Mouse (Mus musculus): ENCODE results near the gene Gsn. TPM values are rescaled to one million over a fixed set of nuclear protein-coding genes. Genes with fewer than 3 reads are reported as not detected.

Gene Gsn
- total RNA-seq, 2 experiments from 2014 or later = 526 to 574 TPM

- no peak for DNase-seq (ENCODE audit: low spot score)
These were observed 3.4 kb upstream of the Gsn start for GRCm38 (mm10) chr2:35252733-35253132.

GRCm38 (mm10) chr2:35253751-35254150 is 2.4 kb upstream of the Gsn start:
- no peak for DNase-seq (ENCODE audit: low spot score)

- DNase-seq (ENCODE audit: low spot score) = no peak
These were observed 1.2 kb upstream of the Gsn start for GRCm38 (mm10) chr2:35255004-35255403.

GRCm38 (mm10) chr2:35255462-35255861 is 718 bp upstream of the Gsn start:
- no peak for DNase-seq (ENCODE audit: low spot score)

GRCm38 (mm10) chr2:35256932-35257331 is 752 bp downstream of the Gsn start:
- no peak for DNase-seq (ENCODE audit: low spot score)

- DNase-seq (ENCODE audit: low spot score) = no peak
These were observed 1.7 kb downstream of the Gsn start for GRCm38 (mm10) chr2:35257886-35258285.

DNA sequence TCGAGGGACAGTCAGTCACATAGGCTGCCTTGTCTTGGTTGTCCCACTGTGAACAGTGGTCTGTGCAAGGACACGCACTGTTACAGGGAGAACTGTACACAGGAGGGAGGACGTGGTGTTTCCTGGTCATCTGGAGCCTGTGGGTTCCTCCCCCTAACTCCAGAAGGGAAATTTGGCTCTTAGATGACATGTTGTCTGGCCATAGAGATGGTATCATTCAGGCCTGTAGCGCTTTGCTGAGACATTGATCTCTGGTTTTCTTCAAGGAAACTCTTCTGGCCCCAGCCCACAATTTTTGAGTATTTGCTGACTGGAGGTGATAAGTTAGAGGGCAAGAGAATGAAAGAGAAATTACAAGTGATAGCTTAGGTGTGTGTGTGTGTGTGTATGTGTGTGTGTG is 2.4 kb downstream of the Gsn start:
- DNase-seq (ENCODE audit: low spot score) = no peak

- DNase-seq (ENCODE audit: low spot score) = no peak
These were observed 3.3 kb downstream of the Gsn start for GRCm38 (mm10) chr2:35259338-35260080.

DNA sequence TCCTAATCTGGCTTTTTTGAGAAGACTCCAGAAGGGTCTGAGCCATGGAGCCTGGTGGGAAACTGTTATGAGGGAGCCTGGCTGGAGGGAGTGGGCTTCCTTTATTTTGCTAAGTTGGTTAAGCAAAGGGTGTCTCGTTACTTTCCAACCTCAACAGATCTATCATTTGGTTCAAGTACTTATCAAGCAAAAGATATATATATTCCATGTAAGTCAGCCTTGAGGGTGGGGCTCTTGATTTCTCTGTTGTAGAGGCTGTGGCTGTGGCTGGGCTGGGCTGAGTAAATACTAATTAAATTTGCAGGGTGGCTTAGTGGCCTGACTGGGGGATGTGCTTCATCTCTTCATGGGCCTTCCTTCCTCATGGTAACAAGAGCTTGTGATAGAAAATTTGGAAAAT is 4.1 kb downstream of the Gsn start:
- DNase-seq (ENCODE audit: low spot score) = no peak

DNA sequence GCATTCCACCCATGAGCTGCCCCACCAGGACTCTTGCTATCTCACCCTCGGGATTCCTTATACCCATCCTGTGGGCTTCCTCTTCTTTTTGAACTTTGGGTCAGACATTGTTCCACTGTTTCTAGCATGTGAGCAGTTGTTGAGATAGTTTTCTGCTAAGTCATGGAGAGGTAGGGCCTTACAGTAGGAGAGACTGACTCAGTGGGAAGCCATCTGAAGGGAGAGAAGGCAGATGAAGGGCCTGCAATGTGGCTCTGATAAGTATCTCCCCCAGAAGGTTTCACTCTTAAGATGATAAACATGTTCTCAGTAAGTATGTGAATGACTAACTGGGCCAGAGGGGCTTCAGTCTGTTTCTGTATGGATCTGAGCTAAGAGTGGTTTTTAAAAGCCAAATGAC is 7.9 kb downstream of the Gsn start:
- no peak for DNase-seq (ENCODE audit: low spot score)

DNA sequence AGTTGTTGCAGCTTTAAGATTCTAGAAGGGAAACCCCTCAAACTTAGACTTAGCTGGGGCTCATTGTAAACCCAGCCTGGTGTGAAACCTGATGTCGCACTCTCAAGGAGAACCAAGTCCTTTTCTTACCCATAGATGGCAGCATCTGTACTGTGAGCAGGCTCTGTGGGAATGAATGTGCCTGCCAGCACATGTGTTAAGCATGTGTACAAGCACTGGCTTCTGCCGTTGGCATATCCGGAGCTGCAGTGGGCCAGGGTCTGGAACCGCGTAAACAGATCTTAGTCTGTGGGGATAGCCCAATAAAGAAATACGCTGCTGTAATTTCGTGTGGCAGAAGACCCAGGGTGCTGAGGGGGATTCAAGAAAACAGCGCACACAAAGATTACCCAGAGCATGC is 9.1 kb downstream of the Gsn start:
- DNase-seq (ENCODE audit: low spot score) = peak; percentile 80

DNA sequence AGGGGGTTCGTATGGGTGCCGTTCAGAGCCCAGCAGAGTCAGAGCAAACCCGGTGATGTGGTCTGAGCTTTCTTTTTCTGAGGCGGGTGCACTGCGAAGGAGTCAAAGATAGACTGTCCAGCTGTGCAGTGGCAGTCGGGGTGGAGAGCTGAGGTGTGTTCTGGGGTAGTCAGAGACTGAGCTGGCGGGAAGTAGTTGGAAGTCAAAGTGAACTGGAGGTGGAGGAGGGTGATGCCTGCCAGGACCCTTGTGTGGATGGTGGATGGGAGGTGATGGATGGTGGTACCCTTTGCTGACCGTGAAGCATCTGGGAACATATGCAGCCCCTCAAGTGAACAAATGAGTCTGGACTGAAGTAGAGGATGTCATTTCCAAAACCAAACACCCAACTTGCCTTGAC is 9.6 kb downstream of the Gsn start:
- no peak for DNase-seq (ENCODE audit: low spot score)

DNA sequence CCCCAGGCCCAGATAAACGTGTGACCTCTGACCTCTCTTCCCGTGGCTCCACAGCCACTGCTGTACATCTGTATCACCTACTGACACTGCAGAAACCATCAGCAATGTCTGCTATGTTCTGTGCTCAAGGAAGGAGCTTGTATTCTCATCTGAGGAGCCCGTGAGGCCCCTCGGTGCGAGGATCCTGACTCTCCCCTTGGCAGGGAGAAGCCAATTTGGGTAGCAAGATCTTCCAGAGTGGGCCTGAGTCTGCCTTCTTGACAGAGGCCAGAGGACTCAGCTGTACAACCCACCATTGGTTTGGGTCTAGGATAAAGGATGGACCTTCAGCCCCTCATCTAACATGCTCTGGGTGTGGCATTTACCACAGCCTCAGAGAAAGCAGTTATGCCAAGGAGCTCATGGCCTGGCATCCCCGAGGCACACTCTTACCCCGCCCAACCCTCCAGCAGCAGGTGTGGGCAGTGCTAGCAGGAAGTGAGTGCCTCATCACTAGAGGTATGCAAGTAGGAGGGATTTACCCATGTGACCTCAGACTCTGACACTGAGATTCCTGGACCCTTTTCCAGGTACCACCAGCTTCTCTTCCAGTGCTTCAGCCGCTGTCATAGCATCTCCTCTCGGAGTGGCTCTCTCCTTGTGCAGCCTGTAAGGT is 10.2 kb downstream of the Gsn start:
- no peak for DNase-seq (ENCODE audit: low spot score)

DNA sequence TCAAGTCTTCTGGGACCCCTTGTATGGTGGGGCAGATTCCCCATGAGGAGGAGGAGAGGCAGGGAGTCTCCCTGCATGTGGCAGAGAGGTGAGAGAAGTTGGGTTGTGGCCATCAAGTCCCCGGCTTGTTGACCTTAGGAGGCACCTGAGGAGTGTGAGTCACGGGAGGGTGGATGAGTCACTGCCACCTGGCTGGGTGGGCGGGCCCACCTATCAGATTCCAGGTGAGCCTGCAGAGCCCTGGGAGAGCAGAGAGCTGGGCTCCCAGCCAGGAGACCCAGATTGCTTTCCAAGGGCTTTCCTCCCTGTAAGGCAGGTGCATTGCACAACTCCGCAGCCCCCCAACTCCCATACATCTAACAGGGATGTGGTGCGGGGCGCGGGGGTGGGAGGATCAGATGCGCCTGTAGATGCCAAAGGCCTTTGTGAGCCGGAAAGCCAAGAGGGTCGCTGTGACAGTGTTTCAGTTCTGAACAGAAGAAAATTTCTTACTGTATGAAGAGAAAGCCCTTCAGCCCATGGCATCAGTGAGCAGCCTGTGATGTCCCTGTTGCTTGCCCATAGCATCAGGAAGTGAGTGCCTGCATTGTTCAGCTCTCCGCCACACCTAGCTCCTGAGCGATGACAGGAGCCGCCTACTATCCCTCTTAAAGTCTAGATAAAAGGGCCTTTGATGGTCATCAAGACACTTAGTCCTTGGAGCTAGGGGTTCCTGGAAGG is 11.1 kb downstream of the Gsn start:
- no peak for DNase-seq (ENCODE audit: low spot score)

DNA sequence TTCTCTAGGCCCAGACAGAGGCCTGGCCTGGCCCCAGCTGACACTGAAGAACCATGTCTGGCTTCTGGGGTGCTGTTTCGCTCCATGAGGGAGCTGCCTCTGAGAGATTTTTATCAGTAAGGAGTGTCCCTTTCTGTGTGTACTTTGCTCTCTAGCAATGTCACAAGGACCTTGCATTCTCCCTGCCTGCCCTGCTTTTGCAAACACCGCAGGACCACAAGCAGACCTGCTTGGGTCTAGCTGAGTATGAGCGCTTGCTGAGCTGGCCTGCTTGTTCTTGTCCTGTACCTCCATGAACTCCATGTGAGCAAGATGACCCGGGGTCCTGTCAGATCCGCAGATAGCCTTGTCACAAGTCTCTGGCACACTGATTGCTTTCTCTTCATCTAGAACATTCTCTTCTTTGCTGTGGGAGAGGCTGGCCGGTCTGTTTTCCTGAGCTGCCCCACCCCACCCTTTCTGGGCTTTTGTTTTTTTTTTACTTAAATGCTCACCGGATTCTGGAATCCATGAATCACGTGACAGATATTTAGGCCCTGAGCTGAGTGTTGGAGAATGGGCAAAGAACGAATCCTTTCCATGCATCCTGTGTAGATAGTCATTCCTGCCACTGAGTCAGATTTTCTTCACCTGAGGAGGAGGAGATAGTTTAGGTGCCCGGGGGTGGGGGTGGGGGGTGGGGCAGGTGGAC is 11.8 kb downstream of the Gsn start:
- DNase-seq (ENCODE audit: low spot score) = no peak

DNA sequence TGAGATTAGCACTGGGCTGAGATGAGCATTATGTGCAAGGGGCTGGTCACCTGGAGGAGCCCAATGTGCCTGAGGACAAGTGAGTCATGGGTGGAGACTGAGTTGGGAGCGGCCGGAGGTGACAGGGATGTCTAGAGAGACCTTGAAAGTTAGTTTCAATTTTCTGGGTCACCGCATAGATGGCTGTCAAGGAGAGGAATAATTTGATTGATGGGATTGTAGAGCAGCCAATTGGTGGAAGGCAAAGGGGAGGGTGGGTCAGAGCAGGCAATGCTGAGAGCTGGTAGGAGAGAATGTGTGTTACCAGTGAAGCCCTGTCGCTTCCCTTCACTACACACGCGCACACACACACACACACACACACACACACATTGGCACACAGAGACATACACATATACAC is 13.0 kb downstream of the Gsn start:
- no peak for DNase-seq (ENCODE audit: low spot score)

DNA sequence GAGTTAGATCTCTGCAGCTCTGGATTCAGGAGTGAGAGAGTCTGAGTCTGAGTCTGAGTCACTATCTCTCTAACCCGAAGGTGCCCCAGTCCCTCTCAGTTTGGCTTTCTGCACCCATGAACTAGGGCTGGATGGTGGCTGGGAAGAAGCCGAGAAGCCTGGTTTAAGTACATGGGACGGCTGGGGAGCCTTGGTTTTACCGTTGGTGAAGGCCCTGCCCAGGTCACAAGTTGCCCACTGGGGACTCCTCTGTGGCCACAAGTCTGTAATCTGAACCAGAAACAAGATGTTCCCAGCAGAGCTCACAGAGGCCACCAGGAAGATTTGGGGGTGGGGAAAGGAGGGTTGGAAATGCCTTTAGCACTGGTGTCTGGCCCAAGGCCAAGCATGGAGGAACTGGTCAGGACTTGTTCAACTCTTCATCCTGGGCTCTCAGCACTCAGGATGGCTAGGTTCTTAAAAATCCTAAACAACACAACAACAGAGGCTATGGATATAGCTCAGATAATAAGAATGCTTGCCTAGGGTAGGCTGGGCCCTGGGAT is 13.6 kb downstream of the Gsn start:
- peak; percentile 68 for DNase-seq (ENCODE audit: low spot score)

GRCm38 (mm10) chr2:35270531-35270984 is 14.4 kb downstream of the Gsn start:
- DNase-seq (ENCODE audit: low spot score) = peak; percentile 61

GRCm38 (mm10) chr2:35271817-35272216 is 15.6 kb downstream of the Gsn start:
- DNase-seq (ENCODE audit: low spot score) = peak; percentile 65

GRCm38 (mm10) chr2:35272881-35273280 is 16.7 kb downstream of the Gsn start:
- DNase-seq (ENCODE audit: low spot score) = no peak

GRCm38 (mm10) chr2:35273536-35273935 is 17.4 kb downstream of the Gsn start:
- peak; percentile 81 for DNase-seq (ENCODE audit: low spot score)

DNA sequence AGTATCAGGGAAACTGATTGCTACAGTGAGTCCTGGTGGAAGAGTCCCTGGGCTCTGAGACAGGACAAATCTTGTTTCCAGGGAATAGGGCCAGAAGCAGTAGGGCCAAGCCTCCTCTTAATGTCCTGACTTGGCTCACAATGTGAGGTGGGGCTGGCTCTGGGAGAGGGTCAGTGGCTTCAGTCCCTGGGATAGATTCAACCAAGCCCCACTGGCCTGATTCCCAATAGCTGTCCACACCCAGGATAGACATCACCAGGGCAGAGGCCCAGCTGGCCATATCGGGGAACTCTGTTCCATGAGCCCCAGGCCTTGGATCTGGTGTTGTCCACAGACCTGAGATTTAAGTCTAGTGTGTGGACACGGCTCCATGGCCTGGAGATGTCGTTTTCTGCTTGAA is 21.5 kb downstream of the Gsn start:
- peak; percentile 97 for DNase-seq (ENCODE audit: low spot score)
